Mouse (Mus musculus) heart, adult 2 months (tissue): ENCODE measurements around the gene Ceacam3. TPM values are rescaled to one million over a fixed set of nuclear protein-coding genes. Genes with fewer than 3 reads are reported as not detected.

Source experiments
- DNase-seq, 2 experiments: peaks; one replicate each; pipeline ENCODE4 v3.0.0; 2021
- H3K27ac ChIP-seq: fragments of 200-600 bp; 2 replicates; pipeline ENCODE4 v1.8.1; 2022
- H3K27me3 ChIP-seq: fragments of 200-500 bp; 2 replicates; pipeline ENCODE4 v1.6.1; 2012; ENCODE audit warnings: mild to moderate bottlenecking, low read length, inconsistent platforms, mixed read lengths; ENCODE audit not compliant: control insufficient read depth, insufficient read depth
- H3K36me3 ChIP-seq: fragments of 200-500 bp; 2 replicates; pipeline ENCODE4 v1.6.1; 2012; ENCODE audit warnings: low read length, inconsistent platforms; ENCODE audit not compliant: control insufficient read depth, insufficient read depth
- H3K4me1 ChIP-seq: fragments of 200-500 bp; 2 replicates; pipeline ENCODE4 v1.6.1; 2011; ENCODE audit warnings: low read length; ENCODE audit not compliant: control insufficient read depth, insufficient read depth
- H3K4me3 ChIP-seq: fragments of 200-600 bp; 2 replicates; pipeline ENCODE4 v1.8.1; 2022
- H3K79me2 ChIP-seq: fragments of 200-500 bp; replicated peaks from 2 replicates; pipeline ENCODE4 v1.6.1; 2012; ENCODE audit warnings: mild to moderate bottlenecking, inconsistent platforms, low read length, moderate library complexity, mixed read lengths; ENCODE audit not compliant: control insufficient read depth, insufficient read depth
- H3K9ac ChIP-seq: fragments of 200-500 bp; 2 replicates; pipeline ENCODE4 v1.6.1; 2012; ENCODE audit warnings: low read depth, mild to moderate bottlenecking, control low read depth, inconsistent platforms, low read length, mixed read lengths
- CTCF ChIP-seq: fragments of 200-600 bp; IDR thresholded peaks from 2 replicates; pipeline ENCODE4 v1.8.1; 2022; ENCODE audit warnings: antibody characterized with exemption, mild to moderate bottlenecking, moderate library complexity
- EP300 ChIP-seq: fragments of 200-500 bp; IDR thresholded peaks from 2 replicates; pipeline ENCODE4 v1.6.1; 2011; ENCODE audit warnings: low read depth, low read length, control low read depth; ENCODE audit not compliant: insufficient read depth
- POLR2A ChIP-seq: fragments of 200-500 bp; IDR thresholded peaks from 2 replicates; pipeline ENCODE4 v1.6.1; 2011; ENCODE audit warnings: mild to moderate bottlenecking, low read depth, low read length, control low read depth; ENCODE audit not compliant: insufficient read depth
- WGBS: fragments of 180-500 bp; shearing (Covaris S2); methylation state at CpG from one replicate; pipeline ENCODE4 v1.1.7; 2018; 5-methylcytosine and 5-hydroxymethylcytosine counted together
- intact Hi-C: fragments of 180-260 bp; cut with DNase I; formaldehyde crosslinking; loops from one replicate; pipeline ENCODE4 v1.15.1; 2025
- polyA plus RNA-seq: library from polyadenylated mRNA; depleted of rRNA; stranded (reverse); fragments of >200 nt; gene quantifications from 2 replicates; pipeline ENCODE4 v1.2.3, GENCODE M21; 2012; rRNA removed
- total RNA-seq, 2 experiments: library from RNA; stranded (reverse); gene quantifications; 2 replicates each; pipeline ENCODE4 v1.2.3; 2021

Ceacam3 gene
- total and polyA plus RNA-seq, 3 experiments, result not detected

DNA sequence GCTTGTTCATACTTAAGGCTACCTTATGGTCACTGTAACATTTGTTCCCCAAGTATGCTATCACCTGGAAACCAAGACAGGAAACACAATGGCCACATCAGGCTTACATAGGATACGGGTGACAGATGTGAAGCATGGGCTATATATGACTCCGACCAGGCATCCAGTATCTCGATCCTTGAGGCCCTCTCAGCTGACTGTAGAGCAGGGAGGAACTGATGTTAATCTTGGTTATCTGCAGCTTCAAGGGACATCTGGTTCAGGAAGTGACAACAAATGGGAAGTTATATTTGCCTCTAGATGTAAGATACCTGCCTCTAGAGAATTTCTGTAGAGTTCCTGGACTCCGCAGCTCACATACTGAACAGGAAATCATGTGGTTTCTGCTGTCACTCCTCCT lies 21.7 kb downstream of the Ceacam3 start:
- Histone ChIP-seq H3K36me3 (no peaks in the 10 kb centered on the region), H3K9ac (no peak overlapping the region), H3K4me1 (no peaks in the 10 kb centered on the region), H3K4me3 (no peak overlapping the region), H3K27me3 (no peaks in the 10 kb centered on the region), H3K79me2 (no peaks in the 10 kb centered on the region), H3K27ac (no peak overlapping the region)
- WGBS, result 64% methylated on average over 4 of the region's 4 CpGs
- no peak for TF ChIP-seq POLR2A
- no peak for TF ChIP-seq EP300
- TF ChIP-seq CTCF, result no peak
- intact Hi-C loops, result no loop called here
- DNase-seq, result no peak

DNA sequence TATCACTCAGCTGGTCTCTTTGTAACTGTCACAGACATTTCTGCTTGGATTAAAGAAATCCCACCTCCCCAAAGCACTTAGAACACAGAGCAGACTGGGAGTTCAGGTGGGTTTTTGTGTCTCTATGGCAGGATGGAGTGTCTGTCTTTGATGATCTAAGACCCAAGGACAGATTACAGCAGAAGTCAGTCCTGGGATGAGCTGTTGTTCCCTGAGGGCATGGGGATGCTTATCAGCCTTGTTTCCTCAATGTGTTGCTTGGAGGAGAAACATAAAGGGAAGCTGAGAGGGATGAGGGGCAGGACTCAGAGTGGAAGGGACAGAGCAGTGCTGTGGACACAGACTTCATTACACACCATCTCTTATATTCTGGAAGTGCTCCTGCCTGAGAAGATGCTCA lies 53.1 kb downstream of the Ceacam3 start, which contains the start of gene Psg29:
TSS of gene Psg29 (plus strand) at position 301 of the 400 bp plus-strand sequence.
- Histone ChIP-seq H3K9ac (no peak within 1 kb of the TSS), H3K79me2 (no peaks in the 10 kb centered on the region), H3K4me3 (no peak within 1 kb of the TSS), H3K4me1 (no peaks in the 10 kb centered on the region), H3K27ac (no peak within 1 kb of the TSS), H3K27me3 (no peaks in the 10 kb centered on the region), H3K36me3 (no peaks in the 10 kb centered on the region)
- no peak for DNase-seq
- TF ChIP-seq EP300 (no peak), CTCF (no peak), POLR2A (no peak)
- intact Hi-C loops, result no loop called here

- DNase-seq, result no peak
- H3K27me3 ChIP-seq, result no peaks in the 10 kb centered on the region
- WGBS, result 52% methylated on average over 3 of the region's 3 CpGs
- no peak overlapping the region for H3K9ac ChIP-seq
- no peaks in the 10 kb centered on the region for H3K79me2 ChIP-seq
- TF ChIP-seq CTCF, result peak; percentile 17; the same call in 1 of the 2 replicates
- no peak for TF ChIP-seq POLR2A
- no peaks in the 10 kb centered on the region for H3K4me1 ChIP-seq
- no peak overlapping the region for H3K27ac ChIP-seq
- H3K36me3 ChIP-seq, result no peaks in the 10 kb centered on the region
- intact Hi-C loops, result no loop called here
- H3K4me3 ChIP-seq, result no peak overlapping the region
Observed at GRCm38 (mm10) chr7:17205530-17206184, 55.6 kb downstream of the Ceacam3 start.

Other genes starting within 250 kb of the Ceacam3 start
- gene Ptgir, start 243.8 kb upstream of the Ceacam3 start, total RNA-seq, result 1 to 10 TPM; 1.9 to 2.9 TPM
- gene Ptgir, start 243.8 kb upstream of the Ceacam3 start, polyA plus RNA-seq, result 5.2 and 7.4 TPM in 2 replicates
- gene Calm3, start 226.2 kb upstream of the Ceacam3 start, total RNA-seq, result 100 to 1,000 TPM; 168 to 175 TPM
- 163 and 206 TPM in 2 replicates for gene Calm3, start 226.2 kb upstream of the Ceacam3 start, polyA plus RNA-seq
- 1 to 10 TPM; 3.8 to 4.1 TPM for gene Pnmal2, start 205.6 kb upstream of the Ceacam3 start, total RNA-seq
- 3.5 and 4.4 TPM in 2 replicates for gene Pnmal2, start 205.6 kb upstream of the Ceacam3 start, polyA plus RNA-seq
- gene Pnmal1, start 190.6 kb upstream of the Ceacam3 start, total RNA-seq, result under 1 TPM in 1 of 2 experiments, not detected in 1; 0.11 TPM
- 0.06 TPM in 2 replicates for gene Pnmal1, start 190.6 kb upstream of the Ceacam3 start, polyA plus RNA-seq
- gene Gm42372, start 167.2 kb upstream of the Ceacam3 start, total RNA-seq, result not detected
- 0.03 TPM in 1 of 2 replicates, not detected in the other for gene Gm42372, start 167.2 kb upstream of the Ceacam3 start, polyA plus RNA-seq
- gene Ccdc8, start 157.6 kb upstream of the Ceacam3 start, total RNA-seq, result 1 to 10 TPM; 4.0 to 4.4 TPM
- gene Ccdc8, start 157.6 kb upstream of the Ceacam3 start, polyA plus RNA-seq, result 2.7 and 4.2 TPM in 2 replicates
- gene Ppp5c, start 122.4 kb upstream of the Ceacam3 start, total RNA-seq, result 100 to 1,000 TPM in 1 of 2 experiments, 10 to 100 TPM in 1; 89.0 to 104 TPM
- gene Ppp5c, start 122.4 kb upstream of the Ceacam3 start, polyA plus RNA-seq, result 157 and 163 TPM in 2 replicates
- gene Hif3a, start 87.9 kb upstream of the Ceacam3 start, total RNA-seq, result 1 to 10 TPM; 1.9 to 3.0 TPM
- gene Hif3a, start 87.9 kb upstream of the Ceacam3 start, polyA plus RNA-seq, result 1.6 and 2.5 TPM in 2 replicates
- gene Psg16, start 76.2 kb upstream of the Ceacam3 start, total RNA-seq, result under 1 TPM; 0.10 to 0.16 TPM
- gene Psg16, start 76.2 kb upstream of the Ceacam3 start, polyA plus RNA-seq, result 0.06 TPM in 1 of 2 replicates, not detected in the other
- gene Psg29, start 53.2 kb downstream of the Ceacam3 start, total RNA-seq, result not detected
- not detected in 2 replicates for gene Psg29, start 53.2 kb downstream of the Ceacam3 start, polyA plus RNA-seq